ENCODE assay signal across 8 mouse cellular contexts in the genomic region with DNA sequence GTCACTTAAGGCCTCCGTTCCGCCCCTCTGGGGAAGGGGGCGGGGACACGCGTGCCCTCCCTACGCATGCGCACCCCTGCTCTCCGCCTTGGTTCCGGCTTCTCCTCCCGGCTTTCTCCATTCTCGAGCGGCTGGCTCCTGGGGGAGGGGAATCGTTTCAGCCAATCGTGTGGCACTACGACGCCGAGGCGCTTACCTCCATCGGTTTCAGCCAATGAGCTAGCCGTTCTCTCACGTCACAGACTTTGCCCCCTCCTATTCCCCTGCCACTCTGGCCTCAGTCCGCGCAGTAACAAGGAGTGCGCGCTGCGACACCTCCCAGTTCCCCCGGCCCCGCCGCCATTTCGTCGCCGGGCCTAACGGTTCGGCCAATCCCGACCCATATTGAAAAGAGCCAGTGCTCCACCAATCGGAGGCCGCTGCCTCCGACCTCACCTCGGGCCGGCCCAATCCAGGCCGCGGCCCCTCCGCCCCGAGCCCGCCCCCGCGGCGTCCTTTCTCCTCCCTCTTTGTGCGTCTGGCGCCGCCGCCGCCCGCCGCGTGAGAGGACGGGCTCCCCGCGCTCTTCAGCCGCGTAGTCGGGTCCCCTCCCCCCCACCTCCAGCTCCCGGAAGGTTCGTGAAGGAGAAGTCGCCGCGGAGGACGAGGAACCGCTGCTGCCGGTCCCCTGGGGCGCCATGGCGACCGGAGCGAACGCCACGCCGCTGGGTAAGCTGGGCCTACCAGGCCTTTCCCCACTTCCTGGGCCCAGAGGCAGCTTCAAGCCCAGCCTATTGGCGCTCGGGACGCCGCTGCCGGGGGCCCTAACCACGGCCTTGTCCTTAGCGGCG. TPM values are rescaled to one million over a fixed set of nuclear protein-coding genes. Genes with fewer than 3 reads are reported as not detected.
DNase-seq lines count a peak whose midpoint lies in the region; ATAC-seq and TF ChIP-seq lines count a peak whose summit lies in the region.

A gene (plus strand): TSS at position 280 of the 830 bp plus-strand sequence.

- H3K79me2 ChIP-seq in CH12.LX (replicated peaks; ENCODE audit: control insufficient read depth, extremely low read depth, insufficient read depth, poor library complexity, severe bottlenecking): peaks cover 42% of the 10 kb centered on the region

- in situ Hi-C loops in CH12.LX (cut with MboI; ENCODE audit: low pct_ligation_motif_present, low pct_unique_long_range_greater_than_20kb, low sequenced_read_pairs): no loop called here

- no peak for TF ChIP-seq CTCF in CH12.LX (conservative IDR thresholded peaks at IDR 0.05 in 1 of 2, IDR thresholded peaks at IDR 0.05 in 1 of 2; ENCODE audit: low read depth in 2 of 2, low read length in 2 of 2)
- no peak for TF ChIP-seq CTCF in testis, adult 2 months (IDR thresholded peaks at IDR 0.05; ENCODE audit: control insufficient read depth, insufficient read depth, insufficient replicate concordance, low read depth, low read length)

- peak; percentile 99 for ATAC-seq in forebrain, embryonic 11.5 days (replicated peaks; ENCODE audit: low FRiP score)
- peak; percentile 96 for ATAC-seq in heart, embryonic 16.5 days (replicated peaks; ENCODE audit: extremely low read depth, insufficient read depth, low FRiP score)
- ATAC-seq in liver, embryonic 15.5 days (ENCODE audit: insufficient read depth): peak; percentile 93
- ATAC-seq in neural tube, embryonic 13.5 days (ENCODE audit: low read depth): peak; percentile 99

- TF ChIP-seq EP300 in CH12.LX (IDR thresholded peaks at IDR 0.05; ENCODE audit: low read length): no peak

- H3K27me3 ChIP-seq in CH12.LX (replicated peaks): no peaks in the 10 kb centered on the region
- H3K27me3 ChIP-seq in forebrain, embryonic 11.5 days (ENCODE audit: control insufficient read depth, insufficient read depth, low read length): no peaks in the 10 kb centered on the region
- no peaks in the 10 kb centered on the region for H3K27me3 ChIP-seq in heart, embryonic 16.5 days (ENCODE audit: control insufficient read depth, insufficient read depth, low read length)
- no peaks in the 10 kb centered on the region for H3K27me3 ChIP-seq in liver, embryonic 15.5 days
- no peaks in the 10 kb centered on the region for H3K27me3 ChIP-seq in neural tube, embryonic 13.5 days
- no peaks in the 10 kb centered on the region for H3K27me3 ChIP-seq in testis, adult 2 months (ENCODE audit: control insufficient read depth, insufficient read depth, low read length)

- WGBS in forebrain, embryonic 11.5 days: under 1% methylated on average over 81 of the region's 85 CpGs
- under 1% methylated on average over 72 of the region's 85 CpGs for WGBS in heart, embryonic 16.5 days
- 2% methylated on average over 83 of the region's 85 CpGs for WGBS in liver, embryonic 15.5 days (ENCODE audit: insufficient replicate concordance)
- WGBS in neural tube, embryonic 13.5 days: 1% methylated on average over 84 of the region's 85 CpGs

- H3K9me3 ChIP-seq in CH12.LX (replicated peaks; ENCODE audit: low read length): no peaks in the 10 kb centered on the region
- H3K9me3 ChIP-seq in forebrain, embryonic 11.5 days (ENCODE audit: control insufficient read depth, low read length): no peaks in the 10 kb centered on the region
- no peaks in the 10 kb centered on the region for H3K9me3 ChIP-seq in heart, embryonic 16.5 days (replicated peaks; ENCODE audit: control insufficient read depth, low read length)
- no peaks in the 10 kb centered on the region for H3K9me3 ChIP-seq in liver, embryonic 15.5 days (replicated peaks)
- H3K9me3 ChIP-seq in neural tube, embryonic 13.5 days: no peaks in the 10 kb centered on the region

- peak; percentile 100 for DNase-seq in CH12.LX (ENCODE audit: extremely low read depth)
- DNase-seq in c-Kit-positive CD71-positive TER-119-negative erythroid progenitor cells, embryonic 14.5 days (ENCODE audit: low read depth): peak; percentile 99
- DNase-seq in forebrain, embryonic 11.5 days (ENCODE audit: low spot score): peak; percentile 100
- DNase-seq in kidney, postnatal 36 days: peak; percentile 99 to 100

- dilution Hi-C loops in CH12.LX (cut with MboI; ENCODE audit: extremely low pct_ligation_motif_present, extremely low pct_unique_long_range_greater_than_20kb, low sequenced_read_pairs): no loop called here

- peak within 1 kb of the TSS; percentile 97 for H3K4me2 ChIP-seq in CH12.LX (ENCODE audit: insufficient read depth, low read depth, poor library complexity, severe bottlenecking)
- peak within 1 kb of the TSS; percentile 79 for H3K4me2 ChIP-seq in forebrain, embryonic 11.5 days (ENCODE audit: low read depth, low read length, severe bottlenecking)
- H3K4me2 ChIP-seq in heart, embryonic 16.5 days (ENCODE audit: low read depth, low read length): peak within 1 kb of the TSS; percentile 88
- peak within 1 kb of the TSS; percentile 74 for H3K4me2 ChIP-seq in liver, embryonic 15.5 days
- peak within 1 kb of the TSS; percentile 87 for H3K4me2 ChIP-seq in neural tube, embryonic 13.5 days

- peak; percentile 88 for TF ChIP-seq POLR2A in CH12.LX (IDR thresholded peaks at IDR 0.05; ENCODE audit: low read depth, low read length)
- peak; percentile 83 for TF ChIP-seq POLR2A in testis, adult 2 months (IDR thresholded peaks at IDR 0.05; ENCODE audit: control insufficient read depth, low read depth, low read length)

- peak within 1 kb of the TSS; percentile 76 to 98 (median 97) for H3K4me3 ChIP-seq in CH12.LX (replicated peaks in 1 of 3; ENCODE audit: low read depth in 2 of 3, low read length in 2 of 3, poor library complexity in 1 of 3)
- H3K4me3 ChIP-seq in forebrain, embryonic 11.5 days (ENCODE audit: low read depth, low read length): peak within 1 kb of the TSS; percentile 99
- peak within 1 kb of the TSS; percentile 99 for H3K4me3 ChIP-seq in heart, embryonic 16.5 days (ENCODE audit: low read length)
- peak within 1 kb of the TSS; percentile 87 for H3K4me3 ChIP-seq in liver, embryonic 15.5 days (replicated peaks)
- H3K4me3 ChIP-seq in neural tube, embryonic 13.5 days: peak within 1 kb of the TSS; percentile 99
- peak within 1 kb of the TSS; percentile 90 for H3K4me3 ChIP-seq in testis, adult 2 months (ENCODE audit: control insufficient read depth, low read depth, low read length)

- no peak for TF ChIP-seq RAD21 in CH12.LX (IDR thresholded peaks at IDR 0.05; ENCODE audit: low read depth, low read length)

- H3K36me3 ChIP-seq in CH12.LX (replicated peaks in 1 of 2; ENCODE audit: control insufficient read depth in 1 of 2, insufficient read depth in 1 of 2, low read length in 1 of 2): peaks cover 29 to 59% of the 10 kb centered on the region in 2 experiments
- peaks cover 26% of the 10 kb centered on the region for H3K36me3 ChIP-seq in forebrain, embryonic 11.5 days (ENCODE audit: control insufficient read depth, insufficient read depth, low read length)
- H3K36me3 ChIP-seq in heart, embryonic 16.5 days (ENCODE audit: control insufficient read depth, insufficient read depth): peaks cover 29% of the 10 kb centered on the region
- H3K36me3 ChIP-seq in liver, embryonic 15.5 days (replicated peaks): peaks cover 47% of the 10 kb centered on the region
- peaks cover 41% of the 10 kb centered on the region for H3K36me3 ChIP-seq in neural tube, embryonic 13.5 days
- peaks cover 5% of the 10 kb centered on the region for H3K36me3 ChIP-seq in testis, adult 2 months (ENCODE audit: control insufficient read depth, insufficient read depth, low read length)

- H3K4me1 ChIP-seq in CH12.LX (ENCODE audit: control insufficient read depth in 1 of 2, insufficient read depth in 2 of 2): peaks cover 5 to 62% of the 10 kb centered on the region in 2 experiments
- peaks cover 9% of the 10 kb centered on the region for H3K4me1 ChIP-seq in forebrain, embryonic 11.5 days (replicated peaks; ENCODE audit: control insufficient read depth, insufficient read depth, low read length)
- H3K4me1 ChIP-seq in heart, embryonic 16.5 days (ENCODE audit: control insufficient read depth, insufficient read depth, low read length): peaks cover 26% of the 10 kb centered on the region
- peaks cover 31% of the 10 kb centered on the region for H3K4me1 ChIP-seq in liver, embryonic 15.5 days (replicated peaks)
- H3K4me1 ChIP-seq in neural tube, embryonic 13.5 days (replicated peaks): peaks cover 39% of the 10 kb centered on the region
- no peaks in the 10 kb centered on the region for H3K4me1 ChIP-seq in testis, adult 2 months (ENCODE audit: control insufficient read depth, insufficient read depth, low read length)

- peak within 1 kb of the TSS; percentile 98 for H3K9ac ChIP-seq in CH12.LX (ENCODE audit: insufficient read depth, low read depth)
- peak within 1 kb of the TSS; percentile 100 for H3K9ac ChIP-seq in forebrain, embryonic 11.5 days (ENCODE audit: low read length)
- peak within 1 kb of the TSS; percentile 100 for H3K9ac ChIP-seq in heart, embryonic 16.5 days (ENCODE audit: low read length)
- peak within 1 kb of the TSS; percentile 97 for H3K9ac ChIP-seq in liver, embryonic 15.5 days
- peak within 1 kb of the TSS; percentile 98 for H3K9ac ChIP-seq in neural tube, embryonic 13.5 days

- peak within 1 kb of the TSS; percentile 96 for H3K27ac ChIP-seq in CH12.LX (ENCODE audit: insufficient read depth, low read depth)
- H3K27ac ChIP-seq in forebrain, embryonic 11.5 days (ENCODE audit: low read depth, low read length): peak within 1 kb of the TSS; percentile 97
- peak within 1 kb of the TSS; percentile 98 for H3K27ac ChIP-seq in heart, embryonic 16.5 days (ENCODE audit: low read length)
- peak within 1 kb of the TSS; percentile 95 for H3K27ac ChIP-seq in liver, embryonic 15.5 days (replicated peaks)
- peak within 1 kb of the TSS; percentile 99 for H3K27ac ChIP-seq in neural tube, embryonic 13.5 days (replicated peaks)
- peak within 1 kb of the TSS; percentile 97 for H3K27ac ChIP-seq in testis, adult 2 months (ENCODE audit: control insufficient read depth, insufficient read depth, low read depth, low read length)

TF ChIP-seq in CH12.LX, 34 proteins besides CTCF, POLR2A, EP300 and RAD21 (continues in another document):
- no peak; the same call in 1 of the 2 replicates for TF ChIP-seq JUND (conservative IDR thresholded peaks at IDR 0.05; ENCODE audit: low read depth, low read length)
- no peak for TF ChIP-seq ZNF384 (IDR thresholded peaks at IDR 0.05; ENCODE audit: low read depth, low read length)
- TF ChIP-seq SIN3A (IDR thresholded peaks at IDR 0.05; ENCODE audit: low read length): peak; percentile 6; the same call in 1 of the 2 replicates
- peak; percentile 63; the same call in 1 of the 2 replicates for TF ChIP-seq MAZ (IDR thresholded peaks at IDR 0.05; ENCODE audit: low read depth, low read length)
- no peak for TF ChIP-seq E2F4 (IDR thresholded peaks at IDR 0.05; ENCODE audit: insufficient replicate concordance, low read depth, low read length)

RNA-seq across cellular contexts. Expression of the gene that starts here (rescaled TPM):
- total RNA-seq in CH12.LX (2012; rRNA removed): 70.4 and 83.2 TPM in 2 replicates
- total RNA-seq in CH12.LX (2014; rRNA removed): 54.5 and 64.7 TPM in 2 replicates
- 229 and 251 TPM in 2 replicates for polyA plus RNA-seq in CH12.LX (2012; ENCODE audit: insufficient read length, low read depth)
- polyA plus RNA-seq in forebrain, embryonic 11.5 days (2014; fragmentation: Nextera tagmentation; extraction: Ambion mirVana): 275 and 283 TPM in 2 replicates
- 80.2 and 86.7 TPM in 2 replicates for polyA plus RNA-seq in heart, embryonic 16.5 days (2015; fragmentation: Nextera tagmentation; extraction: Ambion mirVana)
- 64.3 and 68.8 TPM in 2 replicates for polyA plus RNA-seq in liver, embryonic 15.5 days (2015; fragmentation: Nextera tagmentation; extraction: Ambion mirVana)
- polyA plus RNA-seq in neural tube, embryonic 13.5 days (2015; fragmentation: Nextera tagmentation; extraction: Ambion mirVana): 107 and 119 TPM in 2 replicates
- 167 and 174 TPM in 2 replicates for polyA plus RNA-seq in testis, adult 2 months (2012; rRNA removed)

Comparison
In these comparisons a context has a peak if more than half of its experiments do, and no peak if none do; other contexts are left out.
1. Peak in every context shown above with its lines: DNase-seq, ATAC-seq, H3K4me3 ChIP-seq and H3K27ac ChIP-seq.